Mouse (Mus musculus): ENCODE data around the gene Lin54. TPM values are rescaled to one million over a fixed set of nuclear protein-coding genes. Genes with fewer than 3 reads are reported as not detected.
A peak's percentile ranks its signal among the peaks of the same experiment; 100 is the strongest.

Lin54 gene
- 9.2 and 10.6 TPM in 2 replicates for polyA plus RNA-seq (2015; fragmentation: Nextera tagmentation; extraction: Ambion mirVana)

DNA sequence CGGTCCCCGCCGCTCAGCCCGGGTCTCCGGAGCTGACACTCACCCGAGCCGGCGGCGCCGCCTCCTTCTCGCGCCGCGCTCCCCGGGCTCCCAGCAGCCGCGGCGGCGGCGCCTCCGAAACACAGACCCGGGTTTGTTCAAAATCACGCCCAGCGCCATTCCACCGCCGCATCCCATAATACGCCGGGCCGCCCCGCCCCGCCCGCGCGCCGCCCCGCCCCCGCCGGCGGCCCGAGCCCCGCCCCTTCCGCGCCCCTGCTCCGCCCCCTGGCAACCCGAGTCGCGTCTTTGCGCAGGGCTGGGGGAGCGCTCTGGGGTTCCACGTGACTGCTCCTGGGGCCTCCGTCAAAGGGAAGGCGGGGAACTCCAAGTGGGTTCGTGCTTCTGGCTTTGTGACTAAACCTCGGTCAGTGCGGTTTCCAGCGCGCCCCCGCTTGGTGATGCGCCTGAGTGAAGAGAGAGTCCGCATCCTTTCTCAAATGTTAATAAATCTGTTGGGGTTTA, at the start of gene Lin54:
Gene Lin54 (minus strand): TSS at position 182 of the 504 bp plus-strand sequence.
- H3K9me3 ChIP-seq, result no peaks in the 10 kb centered on the region
- 2% methylated on average over 59 of the region's 60 CpGs for WGBS
- H3K36me3 ChIP-seq, result no peaks in the 10 kb centered on the region
- ATAC-seq (ENCODE audit: insufficient number of reproducible peaks, low FRiP score, low TSS enrichment, low read depth), result peak; percentile 95
- peak within 1 kb of the TSS; percentile 57 for H3K4me3 ChIP-seq
- H3K4me1 ChIP-seq, result peaks cover 25% of the 10 kb centered on the region
- H3K27ac ChIP-seq, result peak within 1 kb of the TSS; percentile 67
- H3K9ac ChIP-seq, result peak within 1 kb of the TSS; percentile 42
- peak within 1 kb of the TSS; percentile 95 for H3K4me2 ChIP-seq
- H3K27me3 ChIP-seq, result no peaks in the 10 kb centered on the region

DNA sequence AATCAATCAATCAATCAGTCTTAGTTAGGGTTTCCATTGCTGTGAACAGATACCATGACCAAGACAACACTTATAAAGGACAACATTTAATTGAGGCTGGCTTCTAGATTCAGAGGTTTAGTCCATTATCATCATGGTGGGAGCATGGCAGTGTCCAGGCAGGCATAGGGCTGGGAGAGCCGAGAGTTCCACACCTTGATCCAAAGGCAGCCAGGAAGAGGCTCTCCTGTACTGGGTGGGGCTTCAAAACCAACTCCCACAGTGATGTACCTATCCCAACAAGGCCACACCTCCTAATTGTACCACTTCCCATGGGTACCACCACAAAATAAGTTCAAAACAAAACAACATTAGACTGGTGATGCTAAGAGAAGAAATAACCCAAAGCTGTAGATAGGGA, 49.7 kb upstream of the Lin54 start:
- H3K4me2 ChIP-seq, result no peak overlapping the region
- 86% methylated on average over 1 of the region's 1 CpGs for WGBS
- no peak overlapping the region for H3K27ac ChIP-seq
- H3K36me3 ChIP-seq, result peaks cover 35% of the 10 kb centered on the region
- no peaks in the 10 kb centered on the region for H3K4me1 ChIP-seq
- H3K27me3 ChIP-seq, result no peaks in the 10 kb centered on the region
- H3K9ac ChIP-seq, result no peak overlapping the region
- H3K9me3 ChIP-seq, result no peaks in the 10 kb centered on the region
- ATAC-seq (ENCODE audit: insufficient number of reproducible peaks, low FRiP score, low TSS enrichment, low read depth), result no peak
- no peak overlapping the region for H3K4me3 ChIP-seq

DNA sequence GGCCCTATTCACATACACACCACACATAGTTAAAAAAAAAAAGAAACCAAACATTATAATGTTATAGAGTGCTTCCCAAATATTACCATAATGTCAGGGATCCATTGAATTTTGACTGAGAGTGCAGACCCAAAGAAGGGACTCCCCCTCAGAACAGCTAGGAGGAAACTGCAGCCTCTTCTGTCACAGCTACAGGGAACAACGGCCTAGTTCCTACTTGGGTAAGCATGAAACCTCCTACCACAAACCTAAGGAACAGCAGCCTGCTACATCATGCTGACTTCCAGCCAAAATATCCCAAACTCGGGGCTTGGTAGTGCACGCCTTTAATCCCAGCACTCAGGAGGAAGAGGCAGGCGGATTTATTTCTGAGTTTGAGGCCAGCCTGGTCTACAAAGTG, 48.9 kb upstream of the Lin54 start:
- 93% methylated on average over 4 of the region's 4 CpGs for WGBS
- ATAC-seq (ENCODE audit: insufficient number of reproducible peaks, low FRiP score, low TSS enrichment, low read depth), result no peak
- H3K27me3 ChIP-seq, result no peaks in the 10 kb centered on the region
- H3K27ac ChIP-seq, result no peak overlapping the region
- no peak overlapping the region for H3K9ac ChIP-seq
- H3K36me3 ChIP-seq, result peaks cover 43% of the 10 kb centered on the region
- H3K4me1 ChIP-seq, result no peaks in the 10 kb centered on the region
- no peak overlapping the region for H3K4me3 ChIP-seq
- H3K4me2 ChIP-seq, result no peak overlapping the region
- H3K9me3 ChIP-seq, result no peaks in the 10 kb centered on the region

DNA sequence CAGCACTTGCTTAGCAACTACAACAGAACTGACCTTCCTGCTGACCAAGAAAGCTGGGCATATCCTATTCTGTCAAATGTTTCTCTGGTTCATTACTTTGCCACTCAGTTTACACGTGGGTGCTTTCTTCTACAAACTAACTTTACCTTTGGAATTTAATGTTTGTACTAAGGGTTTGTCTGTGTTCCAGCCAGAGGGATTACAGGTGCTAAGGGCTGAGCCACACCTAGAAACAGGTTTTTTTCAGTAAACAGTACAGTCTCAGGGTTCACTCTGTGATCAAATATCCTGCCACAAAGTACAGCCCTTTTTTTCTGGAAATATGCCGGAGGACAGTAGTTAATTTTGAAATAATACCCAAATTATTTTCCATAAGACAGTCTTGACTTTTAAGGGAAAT, 47.8 kb upstream of the Lin54 start:
- no peak overlapping the region for H3K4me3 ChIP-seq
- ATAC-seq (ENCODE audit: insufficient number of reproducible peaks, low FRiP score, low TSS enrichment, low read depth), result no peak
- H3K27me3 ChIP-seq, result no peaks in the 10 kb centered on the region
- WGBS, result 82% methylated on average over 2 of the region's 2 CpGs
- no peaks in the 10 kb centered on the region for H3K9me3 ChIP-seq
- peaks cover 51% of the 10 kb centered on the region for H3K36me3 ChIP-seq
- H3K4me1 ChIP-seq, result no peaks in the 10 kb centered on the region
- no peak overlapping the region for H3K4me2 ChIP-seq
- no peak overlapping the region for H3K9ac ChIP-seq
- no peak overlapping the region for H3K27ac ChIP-seq

DNA sequence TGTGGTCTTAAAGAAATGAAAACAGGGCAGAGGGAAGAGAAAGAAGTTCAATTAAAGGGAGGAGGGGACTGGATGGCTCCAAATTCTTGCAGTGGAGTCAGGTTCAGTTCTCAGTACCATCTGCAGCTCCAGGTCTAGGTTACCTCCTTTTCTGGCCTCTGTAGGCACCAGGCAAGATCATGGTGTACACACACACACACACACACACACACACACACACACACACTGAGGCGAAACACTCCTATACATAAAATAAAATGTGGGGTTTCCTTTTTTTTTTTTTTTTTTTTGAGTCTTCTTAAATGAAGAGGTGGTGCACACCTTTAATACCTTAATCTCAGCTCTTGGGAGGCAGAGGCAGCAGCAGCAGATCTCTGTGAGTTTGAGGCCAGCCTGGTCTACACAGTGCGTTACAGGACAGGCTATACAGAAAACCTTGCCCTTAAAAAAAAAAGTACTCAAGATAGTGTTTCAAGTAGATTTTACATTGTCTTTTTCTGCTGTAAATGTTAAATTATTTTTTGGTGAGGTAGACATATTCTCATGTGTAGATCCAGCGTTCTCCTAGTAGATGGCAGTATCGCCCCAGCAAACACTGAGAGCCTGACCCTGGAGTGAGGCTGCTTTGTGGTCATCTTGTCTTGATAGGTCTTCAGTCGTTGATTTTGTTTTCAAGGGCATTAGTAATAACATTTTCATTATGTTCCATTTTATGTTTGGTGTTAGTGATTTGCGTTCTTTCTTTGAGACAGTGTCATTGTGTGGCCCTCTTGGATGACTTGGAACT, 46.0 kb upstream of the Lin54 start:
- WGBS, result 88% methylated on average over 6 of the region's 6 CpGs
- Histone ChIP-seq H3K27ac (no peak overlapping the region), H3K36me3 (peaks cover 67% of the 10 kb centered on the region), H3K9ac (no peak overlapping the region), H3K4me3 (no peak overlapping the region), H3K9me3 (no peaks in the 10 kb centered on the region), H3K4me1 (no peaks in the 10 kb centered on the region), H3K27me3 (no peaks in the 10 kb centered on the region), H3K4me2 (no peak overlapping the region)
- ATAC-seq (ENCODE audit: insufficient number of reproducible peaks, low FRiP score, low TSS enrichment, low read depth), result no peak

GRCm38 (mm10) chr5:100536638-100537037, 36.2 kb upstream of the Lin54 start:
- Histone ChIP-seq H3K9ac (no peak overlapping the region), H3K4me3 (no peak overlapping the region), H3K4me1 (no peaks in the 10 kb centered on the region), H3K27me3 (no peaks in the 10 kb centered on the region), H3K36me3 (peaks cover 63% of the 10 kb centered on the region), H3K4me2 (no peak overlapping the region), H3K27ac (no peak overlapping the region), H3K9me3 (no peaks in the 10 kb centered on the region)
- WGBS, result 87% methylated on average over 3 of the region's 3 CpGs
- no peak for ATAC-seq (ENCODE audit: insufficient number of reproducible peaks, low FRiP score, low TSS enrichment, low read depth)

DNA sequence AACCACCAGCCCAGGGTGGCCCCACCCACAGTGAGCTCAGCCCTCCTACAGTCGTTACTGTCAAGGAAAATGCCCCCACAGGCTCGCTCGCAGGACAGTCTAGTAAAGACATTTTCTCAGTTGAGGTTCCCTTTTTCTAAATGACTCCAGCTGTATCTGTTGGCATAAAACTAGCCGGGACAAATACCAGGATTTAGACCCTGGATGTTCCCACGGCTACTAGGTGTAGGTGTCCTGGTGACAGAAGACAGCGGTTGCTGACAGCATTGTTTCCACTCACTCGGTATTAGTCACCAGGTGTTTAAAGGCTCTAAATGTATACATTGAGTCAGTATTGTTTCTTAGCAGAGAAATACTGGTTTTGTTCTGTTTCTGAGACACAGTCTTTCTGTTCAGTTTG, 35.4 kb upstream of the Lin54 start:
- Histone ChIP-seq H3K9ac (no peak overlapping the region), H3K27ac (no peak overlapping the region), H3K9me3 (no peaks in the 10 kb centered on the region), H3K27me3 (no peaks in the 10 kb centered on the region), H3K4me2 (no peak overlapping the region), H3K4me3 (no peak overlapping the region), H3K4me1 (no peaks in the 10 kb centered on the region), H3K36me3 (peaks cover 65% of the 10 kb centered on the region)
- ATAC-seq (ENCODE audit: insufficient number of reproducible peaks, low FRiP score, low TSS enrichment, low read depth), result no peak
- WGBS, result 77% methylated on average over 7 of the region's 7 CpGs

DNA sequence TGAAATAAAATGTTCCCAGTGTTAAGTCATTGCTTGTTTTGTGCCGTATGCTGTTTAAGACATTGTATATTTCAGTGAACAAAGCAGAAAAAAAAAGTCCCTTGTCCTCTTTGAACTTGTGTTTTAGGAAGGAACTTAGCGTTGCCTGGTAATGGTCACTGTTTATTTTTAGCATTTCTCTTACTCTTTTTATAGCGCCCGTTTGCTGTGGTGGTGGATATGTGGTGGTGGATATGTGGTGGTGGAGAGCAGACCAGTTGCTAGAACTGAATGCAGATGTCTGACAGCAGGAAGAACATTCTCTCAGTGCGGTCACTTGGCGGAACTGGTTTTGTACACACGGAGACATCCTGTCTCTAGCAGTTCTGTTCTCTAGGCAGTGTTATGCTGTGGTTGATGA, 25.7 kb upstream of the Lin54 start:
- H3K27me3 ChIP-seq, result no peaks in the 10 kb centered on the region
- ATAC-seq (ENCODE audit: insufficient number of reproducible peaks, low FRiP score, low TSS enrichment, low read depth), result no peak
- no peaks in the 10 kb centered on the region for H3K4me1 ChIP-seq
- H3K36me3 ChIP-seq, result peaks cover 37% of the 10 kb centered on the region
- no peak overlapping the region for H3K4me3 ChIP-seq
- no peak overlapping the region for H3K9ac ChIP-seq
- no peaks in the 10 kb centered on the region for H3K9me3 ChIP-seq
- no peak overlapping the region for H3K27ac ChIP-seq
- H3K4me2 ChIP-seq, result no peak overlapping the region
- 79% methylated on average over 7 of the region's 7 CpGs for WGBS

DNA sequence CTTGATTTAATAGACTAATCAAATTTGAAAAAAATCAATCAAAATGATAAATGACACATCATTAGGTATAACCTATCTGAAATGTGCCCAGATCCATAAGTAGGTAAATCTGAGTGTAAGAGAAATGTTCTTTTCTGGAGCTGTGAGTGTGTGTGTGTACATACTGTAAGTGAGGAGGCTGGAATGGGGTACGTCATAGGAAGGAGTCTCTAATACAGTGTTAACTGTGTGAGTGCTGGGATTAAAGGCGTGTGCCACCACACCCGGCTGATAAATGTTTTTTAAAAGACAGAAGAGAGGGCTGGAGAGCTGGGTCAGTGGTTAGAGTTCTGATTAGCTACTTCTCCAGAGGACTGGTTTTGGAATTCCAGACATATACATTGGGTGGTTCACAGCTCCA, 25.2 kb upstream of the Lin54 start:
- H3K27me3 ChIP-seq, result no peaks in the 10 kb centered on the region
- no peak overlapping the region for H3K4me3 ChIP-seq
- peaks cover 32% of the 10 kb centered on the region for H3K36me3 ChIP-seq
- no peaks in the 10 kb centered on the region for H3K4me1 ChIP-seq
- H3K9me3 ChIP-seq, result no peaks in the 10 kb centered on the region
- no peak overlapping the region for H3K27ac ChIP-seq
- no peak for ATAC-seq (ENCODE audit: insufficient number of reproducible peaks, low FRiP score, low TSS enrichment, low read depth)
- WGBS, result 64% methylated on average over 3 of the region's 3 CpGs
- H3K9ac ChIP-seq, result no peak overlapping the region
- no peak overlapping the region for H3K4me2 ChIP-seq

DNA sequence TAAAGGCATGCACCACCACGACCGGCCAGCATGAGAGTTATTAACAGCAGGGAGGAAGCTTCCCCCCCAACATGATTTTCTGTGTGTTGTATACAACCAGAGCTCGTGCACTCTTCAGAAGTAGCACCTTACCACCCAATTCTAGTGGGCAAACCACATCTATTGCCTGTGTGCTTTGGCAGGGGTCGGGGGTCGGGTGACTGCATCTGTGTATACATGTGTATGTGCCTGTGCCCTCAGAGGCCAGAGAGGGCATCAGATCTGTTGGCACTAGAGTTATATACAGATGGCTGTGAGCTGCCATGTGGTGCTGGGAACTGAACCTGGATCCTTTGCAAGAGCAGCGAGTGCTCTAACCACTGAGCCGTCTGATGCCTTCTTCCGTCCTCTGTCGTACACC, 24.5 kb upstream of the Lin54 start:
- 95% methylated on average over 9 of the region's 9 CpGs for WGBS
- no peak overlapping the region for H3K4me3 ChIP-seq
- no peak overlapping the region for H3K9ac ChIP-seq
- no peak overlapping the region for H3K27ac ChIP-seq
- H3K36me3 ChIP-seq, result peaks cover 25% of the 10 kb centered on the region
- no peaks in the 10 kb centered on the region for H3K27me3 ChIP-seq
- ATAC-seq (ENCODE audit: insufficient number of reproducible peaks, low FRiP score, low TSS enrichment, low read depth), result no peak
- H3K9me3 ChIP-seq, result no peaks in the 10 kb centered on the region
- no peak overlapping the region for H3K4me2 ChIP-seq
- H3K4me1 ChIP-seq, result peaks cover 4% of the 10 kb centered on the region

DNA sequence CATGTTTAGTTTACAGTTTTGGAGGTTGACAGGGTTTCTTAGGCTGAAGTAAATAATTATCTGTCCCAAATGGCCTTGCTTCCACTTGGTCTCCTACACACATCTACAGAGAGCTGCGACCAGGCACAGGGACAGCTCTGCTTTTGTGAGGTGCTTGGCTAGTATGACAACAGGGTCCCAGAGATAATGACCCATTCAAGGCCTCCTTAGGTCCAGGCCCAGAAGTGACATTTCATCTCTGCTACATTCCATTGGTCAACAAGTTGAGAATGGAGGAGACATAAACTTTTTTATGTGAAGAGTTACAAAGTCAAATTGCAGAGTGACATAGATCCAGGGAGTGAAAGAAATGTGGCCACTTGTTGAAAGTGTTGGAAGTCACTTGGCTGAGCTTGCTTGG, 22.9 kb upstream of the Lin54 start:
- ATAC-seq (ENCODE audit: insufficient number of reproducible peaks, low FRiP score, low TSS enrichment, low read depth), result no peak
- peaks cover 9% of the 10 kb centered on the region for H3K4me1 ChIP-seq
- H3K4me2 ChIP-seq, result no peak overlapping the region
- no peak overlapping the region for H3K27ac ChIP-seq
- H3K9me3 ChIP-seq, result no peaks in the 10 kb centered on the region
- H3K36me3 ChIP-seq, result peaks cover 10% of the 10 kb centered on the region
- H3K9ac ChIP-seq, result no peak overlapping the region
- H3K4me3 ChIP-seq, result no peak overlapping the region
- WGBS, result 89% methylated on average over 1 of the region's 1 CpGs
- no peaks in the 10 kb centered on the region for H3K27me3 ChIP-seq

DNA sequence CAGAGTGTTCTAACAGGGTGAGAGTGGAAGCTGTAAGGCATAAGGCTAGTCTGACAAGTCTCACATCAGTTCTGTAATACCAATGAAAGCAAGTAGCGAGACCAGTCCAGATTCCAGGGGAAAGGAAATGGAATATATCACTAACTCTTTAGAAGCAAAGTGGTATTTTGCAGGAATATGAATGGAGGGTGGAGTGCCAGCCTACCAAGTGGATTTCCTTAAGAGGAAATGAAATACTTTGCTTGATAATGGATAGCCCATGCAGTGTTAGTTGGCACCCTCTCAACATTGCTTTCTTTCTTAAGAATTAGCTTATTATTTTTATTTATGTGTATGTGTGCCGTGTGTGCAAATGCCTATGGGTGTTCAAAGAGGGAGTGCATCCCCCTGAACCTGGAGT, 19.8 kb upstream of the Lin54 start:
- H3K4me2 ChIP-seq, result peak overlapping the region; percentile 14; the same call in 1 of the 2 replicates
- WGBS, result 85% methylated on average over 2 of the region's 2 CpGs
- H3K27ac ChIP-seq, result no peak overlapping the region
- H3K4me1 ChIP-seq, result peaks cover 12% of the 10 kb centered on the region
- H3K27me3 ChIP-seq, result no peaks in the 10 kb centered on the region
- H3K9me3 ChIP-seq, result no peaks in the 10 kb centered on the region
- 0 out of 2 replicates have a peak overlapping the region, but pooled peaks have one; percentile 1 for H3K4me3 ChIP-seq
- H3K9ac ChIP-seq, result no peak overlapping the region
- peaks cover 3% of the 10 kb centered on the region; the same call in 1 of the 2 replicates for H3K36me3 ChIP-seq
- ATAC-seq (ENCODE audit: insufficient number of reproducible peaks, low FRiP score, low TSS enrichment, low read depth), result no peak
